33 mouse cellular contexts compared by ENCODE assay signal in the genomic region with DNA sequence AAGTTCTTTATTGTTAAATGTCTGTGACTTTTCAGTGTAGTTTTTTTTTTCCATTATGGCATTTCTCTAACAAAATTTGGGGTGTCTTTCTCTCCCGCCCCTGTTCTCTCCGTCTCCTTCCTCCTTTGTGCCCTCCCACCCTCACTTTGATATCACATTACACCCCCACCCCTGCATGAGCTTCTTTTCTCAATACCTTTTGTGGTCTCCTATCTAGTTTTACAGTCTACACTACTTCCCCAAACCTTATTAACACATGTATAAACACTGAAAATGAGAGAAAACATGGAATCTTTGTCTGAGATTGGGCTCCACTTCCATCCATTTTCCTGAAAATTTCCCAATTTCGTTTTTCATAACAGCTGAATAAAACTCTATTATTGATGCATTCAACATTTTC. TPM values are rescaled to one million over a fixed set of nuclear protein-coding genes. Genes with fewer than 3 reads are reported as not detected.
"Had no signal": no experiment of that assay in that cellular context is flagged by ENCODE, and none has a peak within 500 bp of the region (broad histone marks: within the 10 kb centered on the region; RNA-seq: fewer than 3 reads in every experiment).

No protein-coding gene starts in this region.

- H3K4me3 ChIP-seq: limb, embryonic 10.5 days; limb, embryonic 12.5 days; limb, embryonic 13.5 days; limb, embryonic 15.5 days; liver, embryonic 12.5 days; liver, embryonic 13.5 days; liver, embryonic 15.5 days; lung, embryonic 15.5 days; megakaryocyte, embryonic 14.5 days; midbrain, embryonic 10.5 days; midbrain, embryonic 12.5 days; midbrain, embryonic 13.5 days; midbrain, embryonic 15.5 days; myocyte; neural tube, embryonic 12.5 days had no signal

- H3K36me3 ChIP-seq: midbrain, embryonic 15.5 days had no signal

- H3K9me3 ChIP-seq: limb, embryonic 10.5 days; limb, embryonic 12.5 days; limb, embryonic 13.5 days; limb, embryonic 15.5 days; liver, embryonic 12.5 days; liver, embryonic 13.5 days; liver, embryonic 15.5 days; lung, embryonic 15.5 days; megakaryocyte, embryonic 14.5 days; midbrain, embryonic 10.5 days; midbrain, embryonic 12.5 days; midbrain, embryonic 13.5 days; midbrain, embryonic 15.5 days; neural tube, embryonic 12.5 days had no signal

- DNase-seq: left cerebral cortex, postnatal 4 days; liver; liver, embryonic 13.5 days; liver, postnatal 0 days; lung, adult 18-20 months; lung, adult 2 months; lung, embryonic 14.5 days; lung, postnatal 10 days; lung, postnatal 14 days; lung, postnatal 36 days; lung, postnatal 4 days; midbrain, embryonic 14.5 days had no signal

- H3K9ac ChIP-seq: limb, embryonic 12.5 days; limb, embryonic 13.5 days; limb, embryonic 15.5 days; liver, embryonic 12.5 days; liver, embryonic 13.5 days; liver, embryonic 14.5 days; liver, embryonic 15.5 days; liver, postnatal 0 days; lung, embryonic 14.5 days; lung, embryonic 15.5 days; midbrain, embryonic 12.5 days; midbrain, embryonic 13.5 days; midbrain, embryonic 15.5 days; neural tube, embryonic 12.5 days had no signal

- ATAC-seq: liver, embryonic 12.5 days; liver, postnatal 0 days; lung, postnatal 0 days; midbrain, embryonic 13.5 days; midbrain, embryonic 15.5 days; midbrain, embryonic 16.5 days had no signal

- H3K27me3 ChIP-seq: liver, embryonic 12.5 days; liver, embryonic 13.5 days had no signal

- H3K27ac ChIP-seq: limb, embryonic 10.5 days; limb, embryonic 12.5 days; limb, embryonic 13.5 days; limb, embryonic 15.5 days; liver, embryonic 12.5 days; liver, embryonic 13.5 days; liver, embryonic 14.5 days; liver, embryonic 15.5 days; lung, embryonic 15.5 days; macrophage; midbrain, embryonic 10.5 days; midbrain, embryonic 12.5 days; midbrain, embryonic 13.5 days; midbrain, embryonic 15.5 days; neural tube, embryonic 12.5 days had no signal

- H3K4me1 ChIP-seq: limb, embryonic 10.5 days; limb, embryonic 12.5 days; limb, embryonic 13.5 days; limb, embryonic 15.5 days; liver, embryonic 12.5 days; liver, embryonic 13.5 days; liver, embryonic 15.5 days; lung, embryonic 15.5 days; megakaryocyte, embryonic 14.5 days; midbrain, embryonic 10.5 days; midbrain, embryonic 12.5 days; midbrain, embryonic 13.5 days; midbrain, embryonic 15.5 days; neural tube, embryonic 12.5 days had no signal

- H3K4me2 ChIP-seq: limb, embryonic 12.5 days; limb, embryonic 13.5 days; limb, embryonic 15.5 days; liver, embryonic 11.5 days; liver, embryonic 12.5 days; liver, embryonic 13.5 days; liver, embryonic 15.5 days; lung, embryonic 14.5 days; lung, embryonic 15.5 days; midbrain, embryonic 11.5 days; midbrain, embryonic 12.5 days; midbrain, embryonic 13.5 days; midbrain, embryonic 15.5 days; neural tube, embryonic 12.5 days had no signal

RNA-seq across cellular contexts. Expression of gene Ribc1, which starts 36.5 kb away (rescaled TPM):
- total RNA-seq: left cerebral cortex, postnatal 10 days had no signal
